Mouse (Mus musculus) c-Kit-negative CD71-positive TER-119-positive erythroid progenitor cells, embryonic 14.5 days (primary cell): ENCODE results near the gene Crot.
"Not testable (repeated sequence)": the region's sequence is repeated elsewhere in the genome, so short reads cannot be mapped to it uniquely, and the experiment has no call there.

ENCODE experiments used
- DNase-seq: peaks from one replicate; pipeline ENCODE4 v3.0.0-alpha.2; 2013; ENCODE audit warnings: low read depth, low spot score

Gene Crot

DNA sequence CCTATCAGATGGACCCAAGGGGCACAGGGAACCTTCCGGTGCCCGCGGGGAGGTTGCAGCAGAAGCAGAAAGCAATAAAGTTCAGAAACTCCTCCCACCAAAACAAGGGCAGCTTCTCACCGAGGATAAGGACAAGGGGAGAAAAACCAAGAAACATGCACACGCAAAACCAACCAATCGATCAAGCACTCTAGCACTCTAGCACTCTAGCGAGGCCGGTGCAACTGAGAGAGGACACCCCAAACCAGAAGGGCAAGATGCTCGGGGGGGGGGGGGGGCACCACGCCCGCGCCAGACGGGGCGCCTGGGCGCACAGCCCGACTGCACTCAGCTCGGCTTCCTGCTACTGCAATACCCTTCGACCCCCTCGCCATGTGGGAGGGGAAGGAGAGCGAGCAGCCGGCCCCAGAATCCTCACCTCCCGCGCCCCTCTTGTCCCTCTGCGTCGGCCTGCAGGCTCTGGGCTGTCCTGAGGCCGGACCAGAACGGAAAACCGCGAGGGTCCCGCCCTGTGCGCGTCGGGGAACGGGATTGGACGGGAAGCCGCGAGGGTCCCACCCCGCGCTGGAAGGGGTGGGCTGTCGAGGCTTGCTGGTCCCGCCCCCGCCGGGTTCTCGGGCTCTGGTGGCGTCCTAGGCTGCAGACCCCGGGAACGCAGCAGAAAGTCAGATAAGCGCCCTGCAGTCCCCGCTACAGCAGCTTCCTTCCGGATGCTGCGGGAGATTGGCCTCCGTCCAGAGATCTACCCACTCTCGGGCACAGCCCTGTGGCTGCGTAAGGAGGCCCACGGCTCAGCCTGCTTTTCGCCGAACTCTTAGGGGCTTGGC is at the start of gene Crot:
Crot (minus strand) TSS at position 639 of the 827 bp plus-strand sequence.
- peak; percentile 52 for DNase-seq

DNA sequence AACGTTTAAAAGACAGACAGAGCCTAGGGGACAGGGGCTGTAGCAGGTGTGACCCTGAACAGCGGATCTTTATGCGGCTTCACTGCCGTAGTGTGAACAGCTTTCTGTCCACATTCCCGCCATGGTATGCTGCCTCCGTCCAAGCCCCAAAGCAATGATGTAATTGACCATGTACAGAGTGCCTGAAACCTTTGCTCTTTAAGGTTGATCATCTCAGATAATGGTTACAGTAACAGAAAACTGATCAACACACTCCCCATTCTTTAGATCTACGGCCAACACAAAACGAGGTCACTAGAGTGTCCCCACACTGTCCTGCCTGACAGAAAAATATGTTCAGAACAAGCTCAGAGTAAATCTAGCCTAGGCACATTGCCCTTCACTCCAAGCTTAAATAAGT is 48.8 kb upstream of the Crot start:
- DNase-seq: no peak

DNA sequence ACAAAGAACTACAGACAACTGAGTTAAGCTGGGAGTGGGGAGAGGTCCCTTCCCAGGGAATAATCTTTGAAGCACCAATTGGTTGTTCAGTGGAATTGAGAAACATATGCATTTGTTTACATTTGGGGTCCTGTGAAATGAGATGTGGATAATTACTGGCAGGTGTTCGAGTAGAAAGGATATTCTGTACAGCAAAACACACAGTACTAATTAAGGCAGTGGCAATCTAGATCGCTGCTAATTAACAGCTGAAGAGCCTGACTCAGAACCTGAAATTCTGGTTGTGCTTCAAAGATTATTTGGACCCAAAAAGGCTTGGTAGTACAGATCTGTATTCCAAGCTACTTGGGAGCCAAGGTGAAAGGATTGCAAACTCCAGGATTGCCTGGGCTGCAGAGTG is 47.7 kb upstream of the Crot start:
- no peak for DNase-seq

DNA sequence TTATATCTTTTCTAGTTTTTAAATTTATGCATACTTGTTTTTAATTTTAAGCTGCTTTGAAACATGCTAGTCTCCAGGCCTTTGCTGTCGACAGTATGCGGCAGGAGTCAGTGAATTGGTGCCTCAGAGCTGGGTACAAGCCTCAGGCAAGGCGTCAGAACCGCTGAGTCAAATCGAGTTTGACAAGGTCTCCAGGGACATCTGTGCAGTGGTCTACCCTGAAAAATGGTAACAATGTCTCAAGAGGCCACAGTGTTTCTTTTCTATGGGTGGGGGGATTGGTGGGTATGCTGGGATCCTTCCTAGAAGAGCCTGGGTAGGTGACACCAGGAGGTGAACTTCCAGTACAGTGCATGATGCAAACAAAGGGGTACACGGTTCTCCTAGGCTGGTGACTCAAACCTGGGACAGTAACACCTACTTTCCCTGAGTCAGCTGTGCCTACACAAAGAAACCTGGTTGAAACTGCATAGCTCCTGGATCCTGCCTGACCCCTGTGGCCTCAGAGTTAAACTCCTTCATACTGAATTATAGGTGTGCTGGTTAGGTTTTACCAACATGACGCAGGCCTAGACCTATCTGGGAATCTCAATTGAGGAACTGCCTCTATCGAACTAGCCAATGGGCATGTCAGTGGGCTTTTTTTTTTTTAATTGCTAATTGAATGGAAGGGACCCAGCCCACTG is 46.6 kb upstream of the Crot start:
- no peak for DNase-seq

DNA sequence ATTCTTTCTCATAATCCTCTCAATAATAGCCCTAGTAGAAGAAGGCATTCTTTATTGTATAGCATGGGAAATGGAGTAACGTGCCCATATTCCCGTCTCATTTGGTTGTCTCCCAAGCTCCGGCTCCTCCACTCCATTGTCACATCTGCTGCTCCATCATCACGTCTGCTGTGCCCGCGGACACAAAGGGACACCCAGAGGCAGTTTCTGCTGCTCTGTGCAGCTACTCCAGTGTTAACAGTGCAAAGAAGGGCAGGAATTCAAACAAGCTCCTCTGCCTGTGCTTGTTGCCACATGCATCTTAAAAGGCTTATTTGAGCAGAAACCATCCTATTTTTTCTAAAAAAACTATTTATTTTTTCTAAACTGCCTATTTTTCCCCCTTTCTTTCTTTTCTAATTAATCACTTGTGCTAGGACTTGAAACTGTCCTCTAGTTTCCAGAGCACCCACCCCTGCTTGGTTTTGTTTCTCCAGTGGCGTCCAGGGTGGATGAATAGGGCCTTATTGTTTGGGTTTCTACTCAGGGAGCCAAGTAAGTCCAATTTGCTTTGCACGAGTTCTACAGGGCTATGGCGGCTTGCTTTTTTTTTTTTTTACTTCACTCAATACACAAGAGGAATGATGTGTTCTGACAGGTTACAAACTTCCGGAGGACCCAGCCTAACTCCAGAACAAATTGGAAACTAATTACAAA is 45.7 kb upstream of the Crot start:
- no peak for DNase-seq

DNA sequence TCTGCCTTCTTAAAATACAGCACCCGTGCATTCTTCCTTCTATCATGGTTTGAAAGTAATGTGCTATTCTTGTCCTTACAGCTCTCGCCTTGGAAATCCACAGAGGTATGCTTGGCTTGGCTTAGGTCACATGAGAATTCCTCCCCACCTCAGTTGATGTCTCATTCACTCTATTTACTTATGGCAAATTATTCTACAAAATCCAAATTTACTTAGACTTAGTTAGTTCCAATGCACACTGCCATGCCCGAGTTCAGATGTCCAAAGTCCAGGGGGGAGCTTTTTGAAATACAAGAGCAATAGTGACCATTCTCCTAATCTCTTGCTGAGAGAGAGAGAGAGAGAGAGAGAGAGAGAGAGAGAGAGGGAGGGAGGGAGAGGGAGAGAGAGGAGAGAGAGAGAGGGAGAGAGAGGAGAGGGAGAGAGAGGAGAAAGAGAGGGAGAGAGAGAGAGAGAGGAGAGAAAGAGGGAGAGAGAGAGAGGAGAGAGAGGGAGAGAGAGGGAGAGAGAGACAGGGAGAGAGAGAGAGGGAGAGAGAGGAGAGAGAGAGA is 43.6 kb upstream of the Crot start:
- no peak for DNase-seq

DNA sequence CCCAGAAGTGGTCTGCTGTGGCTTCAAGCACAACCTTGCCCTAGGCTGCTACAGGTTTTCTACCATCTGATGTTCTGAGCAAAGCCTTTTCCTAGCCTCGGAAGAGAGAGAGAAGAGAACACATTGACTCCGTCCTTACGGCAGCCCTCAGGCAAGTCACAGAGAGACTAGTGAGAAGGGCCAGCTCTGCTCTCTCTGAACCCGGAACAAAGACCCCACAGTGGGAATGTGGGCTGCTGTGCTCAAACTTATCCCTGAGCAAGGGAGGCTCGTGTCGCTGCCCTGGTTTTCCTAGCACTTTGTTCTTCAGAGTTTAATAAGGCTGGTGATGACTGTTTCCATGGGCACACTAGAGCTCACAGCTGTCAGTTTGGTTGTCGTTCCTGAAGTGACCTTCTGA is 42.9 kb upstream of the Crot start:
- no peak for DNase-seq

DNA sequence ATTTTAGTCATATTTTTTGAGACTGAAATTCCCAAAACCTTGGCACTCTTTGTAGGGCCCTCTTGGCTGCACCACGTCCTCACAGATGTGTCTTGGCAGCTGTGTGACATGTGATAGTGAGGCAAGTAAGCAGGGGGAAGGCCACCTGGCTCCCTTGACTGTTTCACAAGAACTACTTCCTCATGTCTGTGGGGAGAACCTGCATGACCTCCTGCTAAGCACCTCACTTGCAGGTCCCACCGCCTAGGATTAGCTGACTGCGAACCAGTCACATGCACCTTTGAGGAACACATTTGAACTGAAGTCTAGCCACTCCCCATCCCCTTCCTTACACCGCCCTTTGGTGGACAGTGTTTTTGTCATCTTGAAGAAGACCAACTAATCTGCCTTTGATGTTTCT is 40.2 kb upstream of the Crot start:
- no peak for DNase-seq

DNA sequence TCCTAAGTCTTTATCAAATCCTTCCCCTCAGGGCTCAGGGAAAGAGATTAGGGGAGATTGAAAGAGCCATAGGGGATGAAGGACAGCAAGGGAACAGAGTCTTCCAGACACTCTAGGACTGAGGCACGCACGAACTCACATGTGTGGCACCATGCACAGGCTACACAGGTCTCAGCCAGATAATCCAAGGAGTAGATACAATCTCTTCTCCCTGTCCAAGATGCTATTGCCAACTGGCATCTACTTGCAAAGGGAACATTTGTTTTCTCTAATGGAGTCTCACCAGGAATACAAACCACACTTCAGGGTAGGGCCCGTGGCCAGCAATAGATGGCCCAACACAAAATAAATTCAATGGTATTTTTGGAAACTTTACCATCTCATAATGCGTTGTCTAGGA is 38.3 kb upstream of the Crot start:
- no peak for DNase-seq

DNA sequence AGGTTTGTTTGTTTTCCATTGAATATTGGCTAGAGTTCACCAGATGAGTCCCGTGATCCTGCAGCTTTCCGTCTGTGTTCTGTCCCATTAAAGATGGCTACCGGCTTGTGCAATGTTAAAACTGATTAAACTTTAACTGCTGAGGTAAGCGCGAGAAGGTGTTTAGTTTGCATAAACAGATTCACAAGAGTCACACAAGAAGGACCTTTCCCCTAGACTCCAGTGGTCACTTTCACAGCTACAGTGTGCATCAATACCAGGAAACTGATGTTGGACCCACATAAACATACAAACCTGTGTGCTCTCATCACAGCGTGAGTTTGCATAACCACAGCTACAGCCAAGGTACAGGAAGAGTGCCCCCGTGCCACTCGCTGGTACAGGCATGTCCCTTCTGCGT is 37.4 kb upstream of the Crot start:
- no peak for DNase-seq

DNA sequence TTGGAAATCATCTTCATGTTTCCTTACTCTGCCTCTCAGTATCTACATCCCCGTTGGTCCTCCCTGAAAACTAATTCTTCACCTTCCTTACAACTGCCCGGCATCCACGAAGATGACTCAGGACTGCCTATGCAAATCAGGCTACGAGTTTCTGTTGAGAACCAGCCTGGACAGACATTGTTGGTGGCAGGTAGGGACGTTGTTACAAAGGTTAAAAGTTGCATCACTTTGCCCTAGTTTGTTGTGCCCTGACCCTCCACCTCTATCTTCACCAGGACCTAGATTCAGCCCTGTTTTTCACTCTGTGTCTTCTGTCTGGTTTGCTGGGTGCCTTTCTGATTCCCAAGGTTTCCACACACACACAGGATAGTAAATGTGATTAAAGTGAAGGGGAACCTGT is 36.7 kb upstream of the Crot start:
- no peak for DNase-seq

DNA sequence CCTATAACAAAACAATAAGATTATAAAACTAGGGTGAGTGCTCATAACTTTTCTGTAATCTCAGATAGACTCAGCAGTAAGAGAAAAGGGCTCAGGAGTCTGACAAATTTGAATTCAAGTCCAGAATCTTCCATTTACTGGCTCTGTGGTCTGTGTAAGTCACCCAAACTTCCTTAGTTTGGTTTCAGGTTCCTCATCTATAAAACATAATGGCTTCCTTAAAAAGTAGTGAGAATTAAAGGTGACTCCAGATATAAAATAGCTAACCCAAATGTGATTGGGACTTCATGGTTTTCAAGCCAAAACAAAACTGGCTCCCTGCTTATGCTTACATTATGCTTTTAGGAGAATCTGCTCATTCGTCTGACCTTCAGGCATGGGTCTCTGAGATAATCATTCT is 35.5 kb upstream of the Crot start:
- DNase-seq: no peak

DNA sequence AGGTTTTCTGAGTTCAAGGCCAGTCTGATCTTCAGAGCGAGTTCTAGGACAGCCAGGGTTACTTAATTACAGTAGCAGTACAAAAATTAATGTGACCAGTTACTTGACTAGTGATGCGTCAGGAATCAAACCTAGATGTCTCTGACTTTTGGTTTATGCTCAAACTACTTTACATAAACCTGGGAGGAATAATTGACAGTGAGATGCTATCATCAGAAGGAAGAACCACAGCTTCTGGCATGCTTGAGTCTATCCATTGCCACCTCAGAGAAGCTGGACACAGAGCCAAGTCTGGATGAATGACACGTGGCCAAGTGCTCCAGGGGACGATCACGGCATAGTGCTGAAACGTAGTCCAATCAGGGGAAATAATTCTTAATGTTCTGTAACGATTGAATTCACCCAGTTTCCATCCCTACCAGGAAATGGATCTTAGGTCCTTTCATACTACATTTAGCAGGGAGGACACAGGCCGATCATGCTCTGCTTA is 35.0 kb upstream of the Crot start:
- DNase-seq: no peak

DNA sequence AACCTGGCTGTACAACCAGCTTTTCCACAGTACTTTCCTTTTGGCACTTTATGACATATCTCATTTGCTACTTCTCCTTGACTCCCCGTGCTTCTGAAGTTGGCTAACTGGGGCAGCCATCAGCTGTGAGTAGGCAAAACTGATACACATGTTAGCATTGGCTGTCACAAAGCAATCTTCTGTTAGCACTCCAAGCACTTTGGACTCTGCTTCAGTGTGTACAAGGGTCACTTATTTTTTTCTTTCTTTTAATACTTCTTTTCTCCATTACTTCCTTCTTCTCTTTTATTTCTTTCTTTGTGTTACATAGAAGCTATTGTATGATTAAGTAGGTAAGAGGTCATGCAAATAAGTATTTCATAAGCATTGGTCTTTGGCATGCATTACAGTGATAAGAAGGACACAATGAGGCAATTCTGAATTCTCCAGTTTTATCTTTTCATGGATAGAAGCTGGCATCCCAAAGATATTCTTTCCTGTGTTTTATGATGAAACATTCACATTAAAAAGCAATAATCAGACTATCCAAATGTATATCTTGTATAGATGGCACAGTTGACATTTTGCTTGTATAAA is 31.2 kb upstream of the Crot start:
- DNase-seq: no peak

DNA sequence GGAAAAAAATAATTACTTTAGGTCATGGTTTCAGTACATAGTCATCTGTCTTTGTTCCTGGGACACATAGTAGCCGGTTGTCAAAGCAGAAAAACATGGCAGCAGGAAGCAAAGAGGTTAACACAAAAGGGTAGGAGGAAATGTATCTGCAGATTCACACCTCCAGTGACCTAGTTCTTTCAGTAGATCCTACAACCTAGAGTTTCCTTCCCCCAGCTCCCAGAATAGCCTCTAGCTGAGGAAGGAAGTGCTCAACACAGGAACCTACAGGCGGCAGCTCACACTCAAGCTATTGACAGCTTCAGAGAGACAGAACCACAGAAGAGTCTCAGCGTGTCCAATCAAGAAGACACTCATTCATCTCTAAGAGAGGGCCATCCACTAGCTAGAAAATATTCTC is 18.2 kb upstream of the Crot start:
- DNase-seq: no peak

DNA sequence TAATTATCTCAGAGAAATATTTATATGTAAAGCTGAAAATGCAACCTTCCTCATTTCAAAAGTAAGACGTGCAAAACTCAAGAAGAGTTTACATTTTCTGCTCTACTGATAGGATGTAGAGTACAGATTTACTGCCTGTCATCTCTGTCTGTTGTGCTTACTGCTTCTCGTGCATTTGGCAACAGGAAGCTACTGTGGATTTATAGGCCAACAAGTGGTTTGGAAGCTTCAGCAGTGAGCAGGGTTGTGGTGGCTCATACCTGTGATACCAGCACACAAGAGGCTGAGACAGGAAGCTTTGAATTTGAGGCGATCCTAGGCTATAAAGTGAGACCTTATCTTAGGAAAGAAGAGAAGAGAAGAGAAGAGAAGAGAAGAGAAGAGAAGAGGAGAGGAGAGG is 17.6 kb upstream of the Crot start:
- no peak for DNase-seq

DNA sequence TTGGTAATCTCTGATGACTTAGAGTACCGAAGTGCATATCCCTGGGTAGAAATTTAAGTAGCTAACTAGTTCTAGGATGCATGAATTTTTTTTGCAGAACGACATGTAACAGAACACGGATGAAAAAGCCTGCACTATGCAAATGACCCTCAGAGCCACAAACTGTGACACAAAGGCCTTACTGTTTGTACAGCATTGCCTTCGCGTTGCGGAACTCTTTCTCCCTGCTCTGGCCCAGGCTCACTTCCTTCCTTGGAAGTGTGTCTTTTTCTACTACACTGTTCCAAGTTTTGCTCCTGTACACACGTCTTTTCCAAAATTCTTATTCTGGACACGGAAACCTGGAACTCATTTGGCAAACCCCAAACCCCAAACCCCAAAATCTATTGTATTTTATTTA is 14.2 kb upstream of the Crot start:
- DNase-seq: no peak

DNA sequence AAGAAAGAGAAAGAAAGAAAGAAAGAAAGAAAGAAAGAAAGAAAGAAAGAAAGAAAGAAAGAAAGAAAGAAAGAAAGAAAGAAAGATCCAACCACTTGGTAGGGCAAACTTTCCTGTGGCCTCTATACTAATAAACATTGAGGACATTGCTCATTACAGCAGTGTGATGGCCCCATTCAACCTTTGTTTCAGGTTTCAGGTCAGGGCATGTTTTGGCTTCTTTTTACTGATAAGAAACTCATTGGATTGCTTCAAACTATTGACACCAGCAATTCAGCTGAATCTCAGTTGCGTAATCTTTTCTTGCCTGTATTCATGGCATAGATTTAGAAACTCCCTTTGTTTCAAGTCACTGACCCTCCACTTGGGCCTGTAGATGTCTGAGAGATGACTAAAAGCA is 13.0 kb upstream of the Crot start:
- no peak for DNase-seq

DNA sequence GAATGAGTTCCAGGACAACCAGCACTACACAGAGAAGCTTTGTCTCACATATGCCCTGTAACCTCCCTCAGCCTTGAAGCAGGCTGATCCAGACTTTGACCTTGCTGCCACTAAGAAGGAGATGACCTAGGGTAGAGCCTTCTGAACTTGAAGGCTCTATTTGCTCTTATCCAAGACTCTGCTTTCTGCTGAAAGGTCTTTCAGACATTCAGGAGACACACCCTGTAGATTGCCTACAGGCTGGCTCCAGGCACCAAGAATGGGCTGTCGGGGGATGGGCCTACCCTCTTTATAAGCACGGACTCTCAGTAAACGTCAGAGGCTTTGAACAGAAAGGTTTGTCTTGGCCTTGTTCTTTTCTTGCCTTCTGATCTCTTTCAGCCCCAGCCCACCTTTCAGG is 9.5 kb upstream of the Crot start:
- not testable (repeated sequence) for DNase-seq

DNA sequence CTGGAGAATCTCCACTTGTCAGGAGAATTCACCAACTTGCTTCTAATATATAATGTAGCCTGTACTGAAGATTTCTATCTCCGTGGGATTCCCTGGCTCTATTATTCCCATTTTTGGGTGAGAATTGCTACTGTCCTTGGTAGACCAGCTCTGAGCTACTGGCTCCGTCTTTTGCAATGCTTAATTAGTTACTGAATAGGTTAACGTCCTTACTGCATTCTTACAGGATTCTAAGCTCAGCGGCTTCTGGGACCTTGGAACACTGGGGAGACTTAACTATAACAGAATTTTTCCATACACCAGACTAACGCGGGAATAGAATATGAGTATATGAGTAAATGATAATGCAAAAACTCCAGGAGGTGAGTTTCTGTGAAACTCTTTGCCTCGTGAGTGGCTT is 2.9 kb upstream of the Crot start:
- not testable (repeated sequence) for DNase-seq

DNA sequence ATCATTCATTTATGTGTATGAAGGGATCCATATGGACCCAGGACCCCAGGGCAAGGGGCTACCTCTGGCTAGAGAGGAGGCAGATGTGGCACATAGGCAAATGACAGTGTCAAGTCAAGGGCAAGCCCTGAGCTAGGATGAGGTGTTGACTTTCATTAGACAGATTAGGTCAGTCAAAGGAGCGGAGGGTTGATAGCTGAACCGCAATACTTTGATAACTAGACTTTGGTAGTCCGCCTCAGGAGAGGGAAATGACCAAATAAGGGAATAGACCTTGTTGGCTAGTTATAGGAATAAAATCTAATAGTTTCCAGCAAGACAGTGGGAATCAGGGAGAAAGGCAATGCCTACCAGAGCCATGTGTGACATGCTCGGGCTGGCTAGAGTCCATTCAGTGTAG is 2.0 kb upstream of the Crot start:
- DNase-seq: no peak

DNA sequence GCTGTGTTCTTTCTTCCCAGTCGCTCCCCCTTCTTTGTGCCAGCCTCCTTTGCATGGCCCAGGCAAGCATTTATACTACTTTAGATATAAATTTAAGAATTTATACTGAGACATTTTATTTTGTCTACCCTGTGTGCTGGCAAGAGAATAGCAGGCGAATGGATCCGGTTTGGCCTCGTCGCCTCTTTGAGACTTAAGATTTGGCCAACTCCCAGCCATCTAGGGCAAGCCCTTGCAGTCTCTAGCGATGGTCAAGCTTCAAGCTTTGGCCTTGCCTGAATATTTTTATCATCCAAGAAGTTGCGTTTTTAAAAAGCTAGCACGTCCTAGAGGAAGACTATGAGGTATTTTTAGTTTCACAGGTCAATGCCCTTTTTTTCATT is 380 bp upstream of the Crot start:
- no peak for DNase-seq
